Mouse (Mus musculus) neural tube, embryonic 10.5 days (tissue): ENCODE data around the gene Cnr2.
"Not testable (repeated sequence)": the region's sequence is repeated elsewhere in the genome, so short reads cannot be mapped to it uniquely, and the experiment has no call there.

ENCODE experiments used
- DNase-seq: peaks from one replicate; pipeline ENCODE4 v3.0.0-alpha.2; 2017; ENCODE audit warnings: low spot score; ENCODE audit errors: extremely low spot score

Cnr2 gene

GRCm38 (mm10) chr4:135930239-135930638 lies 35.0 kb downstream of the Cnr2 start:
- no peak for DNase-seq

- DNase-seq, result no peak
Observed at GRCm38 (mm10) chr4:135931832-135932231, 36.6 kb downstream of the Cnr2 start.

DNA sequence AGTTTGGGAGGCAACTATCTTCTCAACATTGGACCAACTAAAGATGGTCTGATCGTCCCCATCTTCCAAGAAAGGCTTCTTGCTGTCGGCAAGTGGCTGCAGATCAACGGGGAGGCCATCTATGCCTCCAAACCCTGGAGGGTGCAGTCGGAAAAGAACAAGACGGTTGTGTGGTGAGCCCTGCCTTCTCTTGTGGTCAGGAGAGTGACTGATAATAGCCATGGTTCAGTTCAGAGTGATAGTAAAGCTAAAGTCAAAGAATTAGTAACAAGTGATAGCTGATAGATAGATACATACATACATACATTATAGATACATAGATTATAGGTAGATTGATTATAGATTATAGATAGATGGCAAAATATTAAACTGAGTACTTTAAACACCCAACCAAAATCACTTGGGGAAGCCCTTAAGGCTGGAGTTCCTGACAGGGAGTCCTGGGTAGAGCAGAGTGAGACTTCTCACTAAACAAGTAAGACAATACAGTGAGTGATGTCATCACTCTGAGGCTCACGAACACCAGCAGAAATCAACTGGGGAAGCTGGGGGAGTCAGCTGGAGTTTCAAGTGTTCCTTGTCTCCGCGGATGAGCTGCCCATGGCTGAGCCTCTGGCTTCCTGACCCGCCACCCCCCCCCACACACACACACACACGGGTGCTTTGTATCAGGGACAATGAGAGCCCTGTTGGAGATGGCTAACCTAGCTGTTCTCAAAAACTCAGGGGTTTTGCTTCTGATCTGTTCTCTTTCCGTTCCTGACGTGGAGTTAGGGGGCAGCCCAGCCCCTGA lies 39.7 kb downstream of the Cnr2 start:
- no peak for DNase-seq

DNA sequence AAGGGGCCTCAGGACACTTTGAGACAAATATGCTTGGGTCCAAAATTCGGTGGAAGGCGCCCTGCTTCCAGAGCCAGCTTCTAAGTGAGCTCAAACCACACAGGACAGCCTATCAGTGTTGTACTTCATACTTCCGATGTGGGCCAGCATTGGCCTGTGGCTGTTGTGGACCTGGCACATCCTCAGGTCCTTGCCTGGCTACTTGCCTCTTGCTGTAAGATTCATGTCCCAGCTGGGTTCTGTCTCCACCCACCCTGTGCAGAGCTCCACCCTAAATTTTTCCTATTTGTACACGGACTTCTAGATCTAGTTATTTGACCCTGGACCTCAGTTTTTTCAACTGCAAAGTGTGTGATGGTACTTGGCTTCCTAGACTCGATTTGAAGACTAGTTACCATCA lies 40.3 kb downstream of the Cnr2 start:
- DNase-seq, result no peak

- no peak for DNase-seq
Observed at GRCm38 (mm10) chr4:135938858-135939257, 43.7 kb downstream of the Cnr2 start.

- not testable (repeated sequence) for DNase-seq
Observed at GRCm38 (mm10) chr4:135941026-135941425, 45.8 kb downstream of the Cnr2 start.

DNA sequence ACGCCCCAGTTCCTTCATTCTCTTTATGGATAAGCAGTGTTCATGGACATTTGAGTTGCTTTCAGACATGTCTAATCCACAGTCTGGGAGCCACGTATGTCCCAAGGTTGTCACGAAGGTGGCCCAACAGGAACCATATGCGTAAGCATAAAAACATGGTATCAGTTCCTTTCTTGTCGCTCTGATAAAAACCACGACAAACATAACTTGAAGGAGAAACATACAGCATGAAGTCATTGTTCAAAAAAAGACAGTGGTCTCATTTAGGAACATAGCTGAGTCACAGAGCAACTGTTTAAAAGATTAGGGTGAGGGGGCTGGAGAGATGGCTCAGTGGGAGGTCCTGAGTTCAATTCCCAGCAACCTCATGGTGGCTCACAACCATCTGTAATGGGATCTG lies 47.0 kb downstream of the Cnr2 start:
- no peak for DNase-seq

- DNase-seq, result no peak
Observed at GRCm38 (mm10) chr4:135943389-135943788, 48.2 kb downstream of the Cnr2 start.

DNA sequence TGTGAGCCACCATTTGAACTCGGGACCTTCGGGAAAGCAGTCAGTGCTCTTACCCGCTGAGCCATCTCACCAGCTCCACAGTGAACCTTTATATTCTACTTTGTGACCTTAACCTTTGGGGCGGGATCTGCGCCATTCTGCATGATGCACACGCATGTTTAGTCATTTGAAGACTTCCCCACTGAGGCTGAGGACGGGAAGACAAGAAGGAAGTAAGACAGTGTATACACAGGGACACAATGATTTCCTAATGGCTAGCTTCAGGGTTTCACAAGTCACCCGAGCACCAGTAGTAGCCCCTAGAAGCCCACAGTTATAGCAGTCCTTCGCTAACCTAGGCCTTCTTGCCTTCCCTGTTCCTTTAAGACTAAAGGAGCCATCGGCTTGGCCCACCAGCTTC lies 50.5 kb downstream of the Cnr2 start:
- DNase-seq, result no peak

GRCm38 (mm10) chr4:135946278-135946658 lies 51.1 kb downstream of the Cnr2 start, which contains the start of gene Hmgcl:
TSS of gene Hmgcl (plus strand) at chr4:135946448.
- peak; percentile 91 for DNase-seq

- DNase-seq, result peak; percentile 33
Observed at GRCm38 (mm10) chr4:135946659-135947301, 51.6 kb downstream of the Cnr2 start.

DNA sequence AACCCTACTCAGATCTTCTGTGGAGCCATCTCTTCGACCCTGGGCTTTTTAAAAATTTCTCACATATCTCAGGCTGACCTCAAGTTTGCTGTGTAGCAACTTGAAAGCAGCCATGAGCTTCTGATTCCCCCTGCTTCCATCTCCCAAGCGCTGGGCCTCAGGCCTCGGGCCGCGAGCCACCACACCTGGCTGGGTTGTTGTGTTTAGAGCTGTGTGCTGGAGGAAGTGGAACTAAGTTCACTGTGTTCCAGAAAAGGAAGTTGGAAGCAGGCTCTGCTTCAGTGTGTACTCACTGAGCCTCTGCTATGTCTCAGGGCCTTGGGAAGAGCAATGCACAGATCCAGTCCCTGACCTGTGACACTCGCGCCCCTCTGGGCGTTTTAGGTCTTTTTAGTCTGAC lies 52.9 kb downstream of the Cnr2 start:
- no peak for DNase-seq

DNA sequence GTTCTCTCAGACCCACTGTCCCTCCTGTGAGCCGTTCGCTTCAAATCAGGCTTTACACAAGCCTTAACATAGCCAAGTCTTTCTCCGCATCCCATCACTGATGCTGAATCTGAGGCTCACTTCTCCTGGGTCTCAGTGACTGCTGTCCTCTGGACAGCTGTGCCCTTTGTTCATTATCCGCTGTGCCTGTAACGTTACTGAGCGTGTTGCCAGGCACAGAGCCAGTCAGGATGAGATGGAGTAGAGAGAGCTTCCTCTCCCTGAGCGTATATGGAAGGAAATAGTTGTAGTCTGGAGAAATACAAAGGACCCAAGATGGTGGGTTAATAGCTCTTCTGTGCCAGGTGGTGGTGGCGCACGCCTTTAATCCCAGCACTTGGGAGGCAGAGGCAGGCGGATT lies 54.3 kb downstream of the Cnr2 start:
- no peak for DNase-seq

GRCm38 (mm10) chr4:135949911-135950310 lies 54.7 kb downstream of the Cnr2 start:
- no peak for DNase-seq

DNA sequence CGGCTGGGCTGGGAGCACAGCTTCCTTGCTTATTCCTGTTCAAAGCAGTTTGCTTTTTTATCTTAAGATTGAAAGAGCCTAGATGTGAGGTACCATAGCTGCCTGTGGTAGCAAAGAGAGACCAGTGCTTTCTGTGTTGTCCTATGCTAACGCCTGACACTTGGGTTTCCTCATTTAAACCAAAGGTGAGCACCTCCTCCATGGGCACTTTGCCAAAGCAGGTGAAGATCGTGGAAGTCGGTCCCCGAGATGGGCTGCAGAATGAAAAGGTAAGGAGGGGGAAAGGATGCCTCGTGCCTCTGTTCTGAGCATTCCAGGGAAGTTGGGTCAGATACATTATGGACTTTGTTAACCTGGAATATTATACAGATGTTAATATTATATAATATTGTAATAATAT lies 55.2 kb downstream of the Cnr2 start:
- no peak for DNase-seq

GRCm38 (mm10) chr4:135951505-135951904 lies 56.3 kb downstream of the Cnr2 start:
- DNase-seq, result no peak

- no peak for DNase-seq
Observed at GRCm38 (mm10) chr4:135953179-135953578, 58.0 kb downstream of the Cnr2 start.

- peak; percentile 83 for DNase-seq
Observed at GRCm38 (mm10) chr4:135954241-135954640, 59.0 kb downstream of the Cnr2 start.

DNA sequence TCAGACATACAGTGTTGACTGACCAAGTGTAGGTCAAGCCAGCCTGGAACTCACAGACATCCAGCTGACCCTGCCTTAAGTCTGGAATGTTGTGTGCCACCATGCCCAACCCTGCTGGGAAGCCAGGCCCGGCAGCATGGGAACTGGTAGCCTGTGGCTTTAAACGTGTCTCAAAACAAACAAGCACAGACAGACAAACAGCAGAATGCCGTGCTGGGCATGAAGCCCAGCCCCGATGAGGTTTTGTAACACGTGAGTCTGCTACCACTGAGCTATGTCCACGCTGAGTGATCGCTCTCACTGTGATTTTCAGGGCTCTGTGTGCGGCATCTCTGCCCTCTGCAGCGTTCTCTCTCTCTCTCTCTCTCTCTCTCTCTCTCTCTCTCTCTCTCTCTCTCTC lies 60.7 kb downstream of the Cnr2 start:
- DNase-seq, result no peak

- no peak for DNase-seq
Observed at GRCm38 (mm10) chr4:135958354-135958753, 63.2 kb downstream of the Cnr2 start.

GRCm38 (mm10) chr4:135960717-135961116 lies 65.5 kb downstream of the Cnr2 start:
- peak; percentile 84 for DNase-seq

GRCm38 (mm10) chr4:135961709-135962108 lies 66.5 kb downstream of the Cnr2 start:
- DNase-seq, result no peak

- DNase-seq, result no peak
Observed at GRCm38 (mm10) chr4:135962198-135962597, 67.0 kb downstream of the Cnr2 start.
